Mouse (Mus musculus): Measurements from ENCODE around the gene Aqp6.

Gene Aqp6

GRCm38 (mm10) chr15:99600986-99601822, at the start of gene Aqp6:
TSS of gene Aqp6 (plus strand) at chr15:99601400.
- no peak for DNase-seq (ENCODE audit: inconsistent ontology term)

- DNase-seq (ENCODE audit: inconsistent ontology term): no peak
These were observed 47.4 kb upstream of the Aqp6 start for GRCm38 (mm10) chr15:99553767-99554166.

GRCm38 (mm10) chr15:99558947-99559346, 42.3 kb upstream of the Aqp6 start:
- no peak for DNase-seq (ENCODE audit: inconsistent ontology term)

GRCm38 (mm10) chr15:99560246-99560645, 41.0 kb upstream of the Aqp6 start:
- DNase-seq (ENCODE audit: inconsistent ontology term): peak; percentile 80

- no peak for DNase-seq (ENCODE audit: inconsistent ontology term)
These were observed 33.8 kb upstream of the Aqp6 start for GRCm38 (mm10) chr15:99567371-99567770.

GRCm38 (mm10) chr15:99568682-99569081, 32.5 kb upstream of the Aqp6 start:
- DNase-seq (ENCODE audit: inconsistent ontology term): no peak

- DNase-seq (ENCODE audit: inconsistent ontology term): no peak
These were observed 32.1 kb upstream of the Aqp6 start for GRCm38 (mm10) chr15:99569123-99569522.

GRCm38 (mm10) chr15:99578802-99579485, 22.3 kb upstream of the Aqp6 start, which contains the start of gene Aqp2:
TSS of gene Aqp2 (plus strand) at chr15:99579055.
- no peak for DNase-seq (ENCODE audit: inconsistent ontology term)

- DNase-seq (ENCODE audit: inconsistent ontology term): peak; percentile 73
These were observed 17.5 kb upstream of the Aqp6 start for GRCm38 (mm10) chr15:99583463-99584344.

GRCm38 (mm10) chr15:99584407-99585202, 16.6 kb upstream of the Aqp6 start:
- DNase-seq (ENCODE audit: inconsistent ontology term): peak; percentile 64

- peak; percentile 44 for DNase-seq (ENCODE audit: inconsistent ontology term)
These were observed 15.5 kb upstream of the Aqp6 start for GRCm38 (mm10) chr15:99585741-99586140.

GRCm38 (mm10) chr15:99586525-99586924, 14.7 kb upstream of the Aqp6 start:
- DNase-seq (ENCODE audit: inconsistent ontology term): no peak

- DNase-seq (ENCODE audit: inconsistent ontology term): no peak
These were observed 12.0 kb upstream of the Aqp6 start for GRCm38 (mm10) chr15:99589237-99589636.

GRCm38 (mm10) chr15:99589704-99590103, 11.5 kb upstream of the Aqp6 start:
- no peak for DNase-seq (ENCODE audit: inconsistent ontology term)

GRCm38 (mm10) chr15:99590429-99591084, 10.6 kb upstream of the Aqp6 start, which contains the start of gene Aqp5:
TSS of gene Aqp5 (plus strand) at chr15:99590782.
- DNase-seq (ENCODE audit: inconsistent ontology term): peak; percentile 35

- peak; percentile 87 for DNase-seq (ENCODE audit: inconsistent ontology term)
These were observed 9.0 kb upstream of the Aqp6 start for GRCm38 (mm10) chr15:99592177-99592576.

- no peak for DNase-seq (ENCODE audit: inconsistent ontology term)
These were observed 8.3 kb upstream of the Aqp6 start for GRCm38 (mm10) chr15:99592877-99593276.

GRCm38 (mm10) chr15:99594951-99595350, 6.2 kb upstream of the Aqp6 start:
- no peak for DNase-seq (ENCODE audit: inconsistent ontology term)

- DNase-seq (ENCODE audit: inconsistent ontology term): peak; percentile 76
These were observed 5.0 kb upstream of the Aqp6 start for GRCm38 (mm10) chr15:99596056-99596687.

GRCm38 (mm10) chr15:99596841-99597240, 4.4 kb upstream of the Aqp6 start:
- DNase-seq (ENCODE audit: inconsistent ontology term): no peak
